Mouse (Mus musculus) heart, embryonic 12.5 days (tissue): Measurements from ENCODE around the gene Gk5. TPM values are rescaled to one million over a fixed set of nuclear protein-coding genes. Genes with fewer than 3 reads are reported as not detected.

ENCODE experiments used
- ATAC-seq: fragments of 200-750 bp; cut with Nextera tagmentation; 2 replicates; pipeline ENCODE4 v1.8.0; 2017; ENCODE audit warnings: moderate TSS enrichment, moderate library complexity; ENCODE audit not compliant: insufficient number of reproducible peaks, low FRiP score
- H3K27ac ChIP-seq: fragments of 300-500 bp; sonication (generic); 2 replicates; pipeline ENCODE4 v1.5.1; 2016; ENCODE audit warnings: mild to moderate bottlenecking, moderate library complexity; ENCODE audit not compliant: poor library complexity, severe bottlenecking
- H3K27me3 ChIP-seq: fragments of 300-500 bp; sonication (generic); replicated peaks from 2 replicates; pipeline ENCODE4 v1.6.1; 2016; ENCODE audit warnings: mild to moderate bottlenecking, moderate library complexity
- H3K36me3 ChIP-seq: fragments of 300-500 bp; sonication (generic); 2 replicates; pipeline ENCODE4 v1.6.1; 2016; ENCODE audit warnings: mild to moderate bottlenecking, moderate library complexity
- H3K4me1 ChIP-seq: fragments of 300-500 bp; sonication (generic); replicated peaks from 2 replicates; pipeline ENCODE4 v1.6.1; 2016; ENCODE audit warnings: mild to moderate bottlenecking
- H3K4me2 ChIP-seq: fragments of 300-500 bp; sonication (generic); 2 replicates; pipeline ENCODE4 v1.6.1; 2016; ENCODE audit warnings: mild to moderate bottlenecking, moderate library complexity
- H3K4me3 ChIP-seq: fragments of 300-500 bp; sonication (generic); 2 replicates; pipeline ENCODE4 v1.5.1; 2016; ENCODE audit warnings: mild to moderate bottlenecking
- H3K9ac ChIP-seq: fragments of 300-500 bp; sonication (generic); 2 replicates; pipeline ENCODE4 v1.6.1; 2016; ENCODE audit warnings: mild to moderate bottlenecking, moderate library complexity
- H3K9me3 ChIP-seq: fragments of 300-500 bp; sonication (generic); replicated peaks from 2 replicates; pipeline ENCODE4 v1.6.1; 2016; ENCODE audit warnings: mild to moderate bottlenecking, moderate library complexity
- WGBS: fragments of 180-500 bp; shearing (Covaris S2); methylation state at CpG from one replicate; pipeline ENCODE4 v1.1.7; 2016; 5-methylcytosine and 5-hydroxymethylcytosine counted together
- polyA plus RNA-seq: library from polyadenylated mRNA; unstranded; fragments of >200 nt; fragmentation: Nextera tagmentation; extraction: Ambion mirVana; gene quantifications from 2 replicates; pipeline ENCODE4 v1.2.1, GENCODE M21; 2016

The Gk5 gene
- polyA plus RNA-seq, 1 experiment from 2014 or later = 5.7 TPM

- no peaks in the 10 kb centered on the region for H3K4me1 ChIP-seq
- no peaks in the 10 kb centered on the region for H3K36me3 ChIP-seq
- H3K9me3 ChIP-seq = no peaks in the 10 kb centered on the region
- WGBS = 85% methylated on average over 6 of the region's 6 CpGs
- no peak overlapping the region for H3K27ac ChIP-seq
- no peak for ATAC-seq
- H3K27me3 ChIP-seq = no peaks in the 10 kb centered on the region
- no peak overlapping the region for H3K9ac ChIP-seq
- H3K4me3 ChIP-seq = no peak overlapping the region
- no peak overlapping the region for H3K4me2 ChIP-seq
Measured at GRCm38 (mm10) chr9:96116801-96117200, 2.4 kb upstream of the Gk5 start.

- no peak for ATAC-seq
- no peak overlapping the region for H3K4me3 ChIP-seq
Measured at GRCm38 (mm10) chr9:96118216-96118615, 946 bp upstream of the Gk5 start.

GRCm38 (mm10) chr9:96127972-96128371, 8.8 kb downstream of the Gk5 start:
- 73% methylated on average over 5 of the region's 5 CpGs for whole genome bisulfite sequencing

More at GRCm38 (mm10) chr9:96118216-96118615, 946 bp upstream of the Gk5 start:
- no peak overlapping the region for H3K9ac ChIP-seq
- peak overlapping the region; percentile 75 for H3K4me2 ChIP-seq
- H3K9me3 ChIP-seq = no peaks in the 10 kb centered on the region
- H3K36me3 ChIP-seq = no peaks in the 10 kb centered on the region
- no peak overlapping the region for H3K27ac ChIP-seq
- H3K27me3 ChIP-seq = no peaks in the 10 kb centered on the region
- 80% methylated on average over 4 of the region's 4 CpGs for WGBS
- no peaks in the 10 kb centered on the region for H3K4me1 ChIP-seq

GRCm38 (mm10) chr9:96132956-96133603, 13.9 kb downstream of the Gk5 start:
- H3K36me3 ChIP-seq = peaks cover 11% of the 10 kb centered on the region; the same call in 1 of the 2 replicates
- no peak overlapping the region for H3K9ac ChIP-seq
- no peak overlapping the region for H3K4me2 ChIP-seq
- ATAC-seq = no peak
- H3K27me3 ChIP-seq = no peaks in the 10 kb centered on the region
- 0 out of 2 replicates have a peak, but pooled peaks cover 5% of the 10 kb centered on the region for H3K4me1 ChIP-seq
- no peaks in the 10 kb centered on the region for H3K9me3 ChIP-seq
- H3K27ac ChIP-seq = no peak overlapping the region
- WGBS = 43% methylated on average over 4 of the region's 4 CpGs
- H3K4me3 ChIP-seq = no peak overlapping the region

More at GRCm38 (mm10) chr9:96127972-96128371, 8.8 kb downstream of the Gk5 start:
- Histone ChIP-seq H3K9me3 (no peaks in the 10 kb centered on the region), H3K4me3 (no peak overlapping the region), H3K4me2 (no peak overlapping the region), H3K27me3 (no peaks in the 10 kb centered on the region), H3K27ac (no peak overlapping the region), H3K36me3 (peaks cover 10% of the 10 kb centered on the region; the same call in 1 of the 2 replicates), H3K9ac (no peak overlapping the region), H3K4me1 (no peaks in the 10 kb centered on the region)
- no peak for ATAC-seq

- H3K27me3 ChIP-seq = no peaks in the 10 kb centered on the region
- H3K4me2 ChIP-seq = no peak overlapping the region
- no peaks in the 10 kb centered on the region for H3K9me3 ChIP-seq
- no peak overlapping the region for H3K9ac ChIP-seq
- H3K4me3 ChIP-seq = no peak overlapping the region
- peaks cover 19% of the 10 kb centered on the region; the same call in 1 of the 2 replicates for H3K36me3 ChIP-seq
- 0 out of 2 replicates have a peak, but pooled peaks cover 5% of the 10 kb centered on the region for H3K4me1 ChIP-seq
- ATAC-seq = no peak
- no peak overlapping the region for H3K27ac ChIP-seq
- 78% methylated on average over 7 of the region's 7 CpGs for WGBS
Measured at GRCm38 (mm10) chr9:96134470-96134869, 15.3 kb downstream of the Gk5 start.

- Histone ChIP-seq H3K27me3 (no peaks in the 10 kb centered on the region), H3K27ac (no peak overlapping the region), H3K4me3 (no peak overlapping the region), H3K36me3 (peaks cover 18% of the 10 kb centered on the region; the same call in 1 of the 2 replicates), H3K4me2 (no peak overlapping the region), H3K4me1 (0 out of 2 replicates have a peak, but pooled peaks cover 5% of the 10 kb centered on the region), H3K9me3 (no peaks in the 10 kb centered on the region), H3K9ac (no peak overlapping the region)
- WGBS = 43% methylated on average over 8 of the region's 8 CpGs
- no peak for ATAC-seq
Measured at GRCm38 (mm10) chr9:96134916-96135315, 15.8 kb downstream of the Gk5 start.

GRCm38 (mm10) chr9:96135461-96135860, 16.3 kb downstream of the Gk5 start:
- no peak overlapping the region for H3K4me2 ChIP-seq
- no peak for ATAC-seq
- H3K27ac ChIP-seq = no peak overlapping the region
- WGBS = 68% methylated on average over 7 of the region's 7 CpGs
- H3K27me3 ChIP-seq = no peaks in the 10 kb centered on the region
- 0 out of 2 replicates have a peak, but pooled peaks cover 5% of the 10 kb centered on the region for H3K4me1 ChIP-seq
- no peak overlapping the region for H3K4me3 ChIP-seq
- no peak overlapping the region for H3K9ac ChIP-seq
- no peaks in the 10 kb centered on the region for H3K9me3 ChIP-seq
- H3K36me3 ChIP-seq = peaks cover 13% of the 10 kb centered on the region; the same call in 1 of the 2 replicates

GRCm38 (mm10) chr9:96138958-96139357, 19.8 kb downstream of the Gk5 start:
- Histone ChIP-seq H3K4me1 (0 out of 2 replicates have a peak, but pooled peaks cover 5% of the 10 kb centered on the region), H3K4me3 (no peak overlapping the region), H3K36me3 (peaks cover 17% of the 10 kb centered on the region; the same call in 1 of the 2 replicates), H3K27ac (no peak overlapping the region), H3K9me3 (no peaks in the 10 kb centered on the region), H3K27me3 (no peaks in the 10 kb centered on the region), H3K4me2 (no peak overlapping the region), H3K9ac (no peak overlapping the region)
- 93% methylated on average over 9 of the region's 9 CpGs for WGBS
- ATAC-seq = no peak

GRCm38 (mm10) chr9:96139876-96140275, 20.7 kb downstream of the Gk5 start:
- 0 out of 2 replicates have a peak, but pooled peaks cover 3% of the 10 kb centered on the region for H3K4me1 ChIP-seq
- no peaks in the 10 kb centered on the region for H3K27me3 ChIP-seq
- no peaks in the 10 kb centered on the region for H3K9me3 ChIP-seq
- no peak overlapping the region for H3K9ac ChIP-seq
- no peak overlapping the region for H3K4me3 ChIP-seq
- WGBS = 44% methylated on average over 5 of the region's 5 CpGs
- no peak for ATAC-seq
- H3K36me3 ChIP-seq = peaks cover 18% of the 10 kb centered on the region; the same call in 1 of the 2 replicates
- H3K27ac ChIP-seq = no peak overlapping the region
- no peak overlapping the region for H3K4me2 ChIP-seq

- ATAC-seq = no peak
- 65% methylated on average over 7 of the region's 7 CpGs for WGBS
- H3K4me2 ChIP-seq = no peak overlapping the region
Measured at GRCm38 (mm10) chr9:96140931-96141330, 21.8 kb downstream of the Gk5 start.

GRCm38 (mm10) chr9:96142499-96142898, 23.3 kb downstream of the Gk5 start:
- 73% methylated on average over 6 of the region's 6 CpGs for WGBS
- ATAC-seq = no peak
- Histone ChIP-seq H3K27ac (no peak overlapping the region), H3K36me3 (peaks cover 36% of the 10 kb centered on the region), H3K9ac (no peak overlapping the region), H3K4me1 (no peaks in the 10 kb centered on the region), H3K27me3 (no peaks in the 10 kb centered on the region), H3K4me2 (no peak overlapping the region), H3K9me3 (no peaks in the 10 kb centered on the region), H3K4me3 (no peak overlapping the region)

More at GRCm38 (mm10) chr9:96140931-96141330, 21.8 kb downstream of the Gk5 start:
- H3K9me3 ChIP-seq = no peaks in the 10 kb centered on the region
- H3K27ac ChIP-seq = no peak overlapping the region
- no peak overlapping the region for H3K9ac ChIP-seq
- H3K4me3 ChIP-seq = no peak overlapping the region
- peaks cover 23% of the 10 kb centered on the region for H3K36me3 ChIP-seq
- H3K4me1 ChIP-seq = no peaks in the 10 kb centered on the region
- H3K27me3 ChIP-seq = no peaks in the 10 kb centered on the region
